Mouse (Mus musculus): Measurements from ENCODE around the gene Itpr2.

DNA sequence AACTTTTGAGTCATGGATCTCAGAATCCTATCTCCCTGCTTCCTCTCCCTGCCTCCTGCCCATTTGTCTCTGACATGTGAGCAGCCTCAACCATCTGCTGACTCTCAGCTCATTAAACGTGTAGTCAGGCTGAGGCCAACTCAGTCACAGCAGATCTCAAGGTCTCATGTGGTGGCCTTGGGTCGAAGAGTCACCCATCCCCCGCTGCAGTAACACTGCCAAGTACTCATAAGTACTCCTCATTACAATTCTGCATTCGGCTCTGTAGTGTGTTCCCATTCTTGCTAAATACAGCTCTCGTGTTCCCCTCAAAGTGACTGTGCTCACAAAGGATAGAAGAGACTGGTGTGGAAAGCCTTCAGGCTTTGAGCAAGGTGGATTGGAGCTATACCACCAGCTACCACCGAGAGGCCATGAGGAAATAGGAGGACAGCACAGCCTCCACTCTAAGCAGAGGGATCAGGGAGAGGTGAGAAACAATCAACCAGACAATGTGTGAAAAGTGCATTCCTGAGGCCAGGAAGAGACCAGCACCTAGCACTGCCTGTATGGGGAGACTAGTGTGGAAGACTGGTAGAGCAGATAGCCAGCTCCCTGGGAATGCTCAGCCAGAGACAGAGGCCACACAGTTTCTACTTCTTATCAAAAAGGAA, 170.9 kb downstream of the Itpr2 start:
- TF ChIP-seq CTCF (IDR thresholded peaks at IDR 0.05; ENCODE audit: low read depth, low read length) (no peak), EP300 (IDR thresholded peaks at IDR 0.05; ENCODE audit: insufficient read depth, low read depth, low read length) (no peak)
